Mouse (Mus musculus): ENCODE measurements around the gene Capn9.

GRCm38 (mm10) chr8:124662446-124663111, 86.7 kb downstream of the Capn9 start:
- TF ChIP-seq POLR2A (IDR thresholded peaks at IDR 0.05; ENCODE audit: low read depth, low read length) (0 out of 2 replicates have a peak, but pooled peaks have one; percentile 15), CTCF (IDR thresholded peaks at IDR 0.05; ENCODE audit: borderline replicate concordance, insufficient read depth, low read length) (no peak)

Data from embryonic fibroblast, embryonic 13.5 days (primary cell).